Mouse (Mus musculus) lung, adult 18-20 months (tissue): Measurements from ENCODE around the gene Lurap1.
A peak's percentile ranks its signal among the peaks of the same experiment; 100 is the strongest.

Experiments used
- DNase-seq, 2 experiments: peaks; one replicate each; pipeline ENCODE4 v3.0.0; 2022; ENCODE audit warnings: mixed read lengths in 2 of 2

Gene Lurap1

GRCm38 (mm10) chr4:116159912-116160311 lies 8.8 kb upstream of the Lurap1 start:
- peak in 1 of 2 experiments; percentile 48 for DNase-seq

GRCm38 (mm10) chr4:116157882-116158281 lies 6.7 kb upstream of the Lurap1 start:
- no peak for DNase-seq

- no peak for DNase-seq
Observed at GRCm38 (mm10) chr4:116152702-116153101, 1.6 kb upstream of the Lurap1 start.

GRCm38 (mm10) chr4:116150862-116151221 lies 296 bp downstream of the Lurap1 start:
- no peak for DNase-seq

GRCm38 (mm10) chr4:116150156-116150861 lies 829 bp downstream of the Lurap1 start:
- DNase-seq = peak; percentile 57 to 67

GRCm38 (mm10) chr4:116149812-116150155 lies 1.4 kb downstream of the Lurap1 start:
- DNase-seq = no peak

GRCm38 (mm10) chr4:116143891-116144717 lies 7.0 kb downstream of the Lurap1 start:
- DNase-seq = peak; percentile 76 to 78

- DNase-seq = peak; percentile 48 to 56
Observed at GRCm38 (mm10) chr4:116143317-116143811, 7.8 kb downstream of the Lurap1 start.

GRCm38 (mm10) chr4:116142269-116142668 lies 8.9 kb downstream of the Lurap1 start:
- no peak for DNase-seq

GRCm38 (mm10) chr4:116141736-116142135 lies 9.4 kb downstream of the Lurap1 start:
- DNase-seq = no peak

- DNase-seq = no peak
Observed at GRCm38 (mm10) chr4:116140801-116141574, 10.2 kb downstream of the Lurap1 start.

- no peak for DNase-seq
Observed at GRCm38 (mm10) chr4:116137421-116137996, 13.6 kb downstream of the Lurap1 start.

GRCm38 (mm10) chr4:116134990-116135389 lies 16.1 kb downstream of the Lurap1 start:
- no peak for DNase-seq

GRCm38 (mm10) chr4:116133126-116133525 lies 18.0 kb downstream of the Lurap1 start:
- no peak for DNase-seq

GRCm38 (mm10) chr4:116127956-116128355 lies 23.2 kb downstream of the Lurap1 start:
- DNase-seq = no peak

GRCm38 (mm10) chr4:116125803-116126386 lies 25.2 kb downstream of the Lurap1 start:
- DNase-seq = no peak

- peak; percentile 85 to 91 for DNase-seq
Observed at GRCm38 (mm10) chr4:116123602-116124519, 27.3 kb downstream of the Lurap1 start, which contains the start of the genes Rad54l and Pomgnt1. Gene Rad54l, minus strand, starts transcription at chr4:116123690. Gene Pomgnt1, plus strand, starts transcription at chr4:116123840.

GRCm38 (mm10) chr4:116122762-116123161 lies 28.4 kb downstream of the Lurap1 start:
- no peak for DNase-seq

GRCm38 (mm10) chr4:116111486-116111885 lies 39.7 kb downstream of the Lurap1 start:
- DNase-seq = no peak

- DNase-seq = no peak
Observed at GRCm38 (mm10) chr4:116110695-116111094, 40.4 kb downstream of the Lurap1 start.

GRCm38 (mm10) chr4:116105278-116105677 lies 45.9 kb downstream of the Lurap1 start:
- no peak for DNase-seq
